Mouse (Mus musculus): ENCODE results near the gene Prdm16. TPM values are rescaled to one million over a fixed set of nuclear protein-coding genes. Genes with fewer than 3 reads are reported as not detected.

Gene Prdm16
- polyA plus RNA-seq, 1 experiment: 6.2 TPM

DNA sequence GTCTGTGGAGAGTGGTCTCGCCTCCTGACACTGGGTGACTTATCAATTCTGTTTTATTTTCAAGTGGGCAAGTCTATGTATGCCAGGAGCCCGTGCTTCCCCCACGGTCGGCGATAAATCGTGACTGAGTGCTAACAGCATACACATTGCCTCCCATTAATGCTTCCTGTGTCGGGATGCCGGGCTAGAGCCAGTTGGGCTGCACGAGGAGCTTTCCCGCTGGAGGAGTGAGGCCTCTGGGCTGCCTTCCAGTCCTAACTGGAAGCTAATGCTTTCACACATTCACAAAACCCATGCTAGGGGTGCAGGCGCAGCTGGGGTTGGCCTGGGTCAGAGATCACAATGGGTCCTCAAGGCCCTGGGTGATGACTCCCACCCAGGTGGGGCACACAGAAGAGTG, 212.0 kb downstream of the Prdm16 start:
- no peak for DNase-seq (ENCODE audit: low spot score)

DNA sequence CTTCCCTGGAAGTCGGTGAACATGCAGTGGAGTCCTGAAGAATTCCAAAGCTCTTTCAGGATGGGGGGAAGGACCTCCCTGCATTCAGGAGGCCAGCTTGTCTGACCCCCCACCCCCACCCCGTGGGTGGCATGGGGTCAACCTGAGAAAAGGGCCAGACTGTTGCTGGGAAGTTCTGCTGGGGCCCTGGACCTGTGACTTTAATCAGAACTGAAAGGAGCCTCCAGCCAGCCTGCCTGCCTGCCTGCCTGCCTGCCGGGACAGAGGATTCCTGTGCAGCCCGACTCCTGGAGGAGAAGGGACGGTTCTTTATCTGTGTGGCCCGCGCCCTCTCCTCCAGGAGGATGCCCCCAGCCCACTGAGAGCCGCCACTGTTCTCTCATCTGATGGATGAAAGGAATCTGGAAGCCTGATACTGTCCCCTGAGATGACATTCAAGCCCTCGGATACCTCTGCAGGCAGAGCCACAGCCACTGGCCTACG, 214.2 kb downstream of the Prdm16 start:
- DNase-seq (ENCODE audit: low spot score): no peak

DNA sequence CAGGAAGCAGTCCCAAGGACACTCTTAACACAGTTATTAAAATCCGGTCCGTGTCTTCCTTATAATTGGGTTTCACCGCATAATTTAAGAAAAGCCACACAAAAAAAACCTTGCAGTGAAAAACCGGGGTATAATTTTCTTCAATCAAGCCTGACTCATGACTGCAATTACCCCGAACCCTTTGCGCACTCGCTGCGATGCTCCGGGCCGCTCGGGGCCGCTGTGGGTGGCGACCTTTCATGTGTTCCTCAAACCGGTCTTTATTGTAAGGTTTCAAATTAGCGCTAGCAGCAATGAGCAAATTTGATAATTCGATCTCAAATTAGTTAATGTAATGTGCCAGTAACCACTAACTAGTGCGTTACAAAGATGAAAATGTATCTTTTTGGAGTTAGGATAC, 215.9 kb downstream of the Prdm16 start:
- DNase-seq (ENCODE audit: low spot score): no peak

DNA sequence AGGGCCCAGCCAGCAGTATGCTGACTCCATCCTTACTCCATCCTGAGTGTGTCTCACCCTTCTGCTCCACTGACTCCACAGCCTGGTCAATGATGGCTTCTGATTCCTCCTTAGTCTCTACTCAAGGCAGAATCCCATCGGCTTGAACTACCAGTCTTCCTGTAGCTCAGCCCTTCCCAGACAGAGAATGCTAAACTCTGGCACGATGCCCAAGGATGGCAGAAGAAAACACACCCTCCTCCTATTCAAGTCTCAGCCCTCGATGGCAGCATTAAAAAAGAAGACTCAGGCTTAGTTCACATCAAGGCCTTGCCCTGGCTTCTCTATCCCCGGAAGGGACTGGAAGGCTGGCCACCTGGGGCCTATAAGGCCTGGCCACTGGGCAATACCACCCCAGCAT, 216.9 kb downstream of the Prdm16 start:
- DNase-seq (ENCODE audit: low spot score): no peak

DNA sequence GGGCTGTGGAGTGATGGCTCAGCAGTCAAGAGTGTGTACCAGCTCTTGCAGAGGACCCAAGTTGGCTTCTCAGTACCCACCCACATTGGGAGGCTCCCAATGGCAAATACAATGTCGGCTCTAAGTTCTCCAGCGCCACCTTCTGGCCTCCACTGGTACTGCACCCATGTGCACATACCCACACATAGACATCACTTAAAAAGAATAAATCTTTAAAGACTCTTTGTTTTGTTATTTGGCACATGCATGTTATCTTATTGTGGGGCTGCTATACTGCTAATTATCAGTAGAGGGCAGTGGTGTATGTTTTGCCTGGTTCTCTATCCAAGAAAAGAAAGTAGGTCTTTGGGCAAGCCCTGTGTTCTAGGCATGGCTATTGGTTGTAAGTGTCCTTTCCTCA, 217.7 kb downstream of the Prdm16 start:
- no peak for DNase-seq (ENCODE audit: low spot score)

DNA sequence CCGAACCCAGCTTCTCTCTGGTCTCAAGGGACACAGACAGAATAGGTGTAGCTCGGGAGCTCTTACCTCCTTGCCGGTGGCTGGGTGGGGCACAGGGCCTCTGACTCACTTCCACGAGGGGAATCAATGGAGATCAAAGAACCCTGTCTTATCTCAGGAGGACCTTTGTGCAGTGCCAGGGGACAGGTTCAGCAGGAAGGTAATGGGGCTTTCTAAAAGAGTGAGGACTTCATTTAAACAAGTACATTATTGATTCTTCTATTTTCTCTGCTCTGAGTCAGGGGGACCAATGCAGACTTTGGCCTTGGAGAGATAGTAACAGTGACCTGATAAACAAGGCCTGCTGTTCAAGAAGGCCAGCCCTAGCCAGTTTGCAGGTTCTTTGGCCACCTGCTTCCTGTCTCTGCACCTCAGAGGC, 218.3 kb downstream of the Prdm16 start:
- DNase-seq (ENCODE audit: low spot score): no peak

DNA sequence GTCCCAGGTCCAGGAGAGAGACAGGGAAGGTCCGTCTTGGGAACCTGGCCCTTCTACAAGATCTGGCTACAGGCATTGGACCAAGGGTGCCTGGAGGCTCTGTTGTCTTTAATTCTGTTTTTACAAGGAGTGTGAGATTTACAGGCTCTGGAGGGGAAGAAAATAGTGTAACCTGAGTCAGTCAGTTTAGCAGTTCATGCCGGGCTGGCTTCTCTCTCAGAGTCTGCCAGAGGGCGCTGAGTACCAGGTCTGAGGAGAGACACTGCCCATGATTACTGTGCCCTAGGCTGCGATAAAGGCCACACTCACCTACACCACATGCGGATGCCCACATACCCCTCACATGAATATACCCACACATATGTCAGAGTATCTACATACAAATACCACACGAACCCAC, 219.9 kb downstream of the Prdm16 start:
- no peak for DNase-seq (ENCODE audit: low spot score)

DNA sequence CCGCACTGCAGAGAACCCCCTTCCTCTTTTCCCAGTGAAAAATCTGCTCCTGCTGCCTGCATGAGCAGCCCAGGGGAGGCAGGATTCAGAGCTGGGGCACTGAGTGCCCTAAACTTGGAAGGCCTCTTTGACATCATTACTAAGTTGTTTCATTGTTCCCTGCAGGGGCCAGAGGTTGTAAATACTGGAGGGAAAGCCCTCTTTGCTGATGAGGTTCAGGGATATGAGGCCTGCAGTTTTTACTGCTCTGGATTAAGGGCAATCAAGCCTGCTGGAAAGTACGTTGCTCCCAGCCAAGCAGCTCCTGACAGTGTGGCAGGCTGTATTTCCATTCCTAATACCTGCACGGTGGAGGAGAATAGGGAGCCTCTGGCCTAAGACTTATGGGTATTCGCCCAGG, 221.8 kb downstream of the Prdm16 start:
- no peak for DNase-seq (ENCODE audit: low spot score)

DNA sequence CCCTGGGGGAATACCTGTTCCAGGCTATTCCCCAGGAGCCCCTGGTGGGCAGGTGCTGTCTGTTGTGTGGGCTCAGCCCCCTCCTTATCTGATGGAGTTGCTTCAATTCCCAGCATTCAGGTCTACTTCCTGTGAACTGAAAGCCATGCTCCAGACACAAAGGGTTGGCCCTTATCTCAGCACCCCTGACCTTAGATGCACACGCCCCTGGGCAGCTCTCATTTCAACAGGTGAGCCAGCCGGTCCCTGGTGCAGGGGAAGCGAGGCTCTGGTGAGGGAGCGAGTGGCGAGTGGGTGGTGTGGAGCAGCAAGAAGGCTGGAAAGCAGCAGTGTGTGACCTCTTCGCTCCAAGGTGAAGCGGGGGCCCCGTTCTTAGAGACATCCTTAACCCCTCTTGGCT, 226.1 kb downstream of the Prdm16 start:
- no peak for DNase-seq (ENCODE audit: low spot score)

DNA sequence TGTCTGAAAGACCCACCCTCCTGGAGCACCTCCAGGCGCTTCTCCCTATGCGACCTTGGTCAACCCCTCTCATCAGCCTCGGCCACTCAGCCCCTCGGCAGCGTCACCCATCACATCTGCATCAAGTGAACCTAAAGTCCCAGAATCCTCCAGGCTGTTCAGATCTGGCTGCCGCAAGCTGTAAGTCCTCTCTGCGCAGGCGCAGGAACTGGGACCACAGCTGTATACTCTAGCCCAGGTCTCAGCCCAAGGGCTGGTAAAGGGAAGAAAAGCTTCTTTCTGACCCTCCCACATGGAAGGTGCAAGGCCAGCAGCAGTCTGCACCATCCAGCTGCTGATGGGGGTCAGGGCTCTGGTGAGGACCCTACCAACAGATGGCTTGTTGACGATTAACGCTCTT, 226.8 kb downstream of the Prdm16 start:
- no peak for DNase-seq (ENCODE audit: low spot score)

DNA sequence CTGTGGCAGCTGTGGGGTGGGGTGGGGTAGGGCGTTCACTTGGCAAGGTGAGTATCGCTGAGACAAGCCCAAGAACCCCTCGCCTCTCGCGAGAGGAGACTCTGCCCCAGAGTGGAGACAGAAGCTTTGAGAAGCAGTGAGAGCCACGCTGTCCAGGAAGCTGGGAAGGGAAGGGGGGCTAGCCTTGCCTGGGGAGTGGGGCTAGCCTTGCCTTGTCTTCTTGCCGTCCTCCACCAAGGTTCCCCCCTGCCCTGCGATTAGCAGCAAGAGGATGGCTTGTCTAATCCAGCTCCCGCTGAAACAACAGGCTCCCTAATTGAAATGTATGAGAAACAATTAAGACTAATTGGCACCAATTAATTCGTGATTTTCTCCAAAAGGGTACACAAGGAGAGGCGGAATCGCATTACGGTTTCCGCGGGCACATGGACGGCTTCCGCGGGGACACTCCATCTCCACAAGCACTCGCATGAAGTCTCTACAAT, 227.4 kb downstream of the Prdm16 start:
- DNase-seq (ENCODE audit: low spot score): no peak

DNA sequence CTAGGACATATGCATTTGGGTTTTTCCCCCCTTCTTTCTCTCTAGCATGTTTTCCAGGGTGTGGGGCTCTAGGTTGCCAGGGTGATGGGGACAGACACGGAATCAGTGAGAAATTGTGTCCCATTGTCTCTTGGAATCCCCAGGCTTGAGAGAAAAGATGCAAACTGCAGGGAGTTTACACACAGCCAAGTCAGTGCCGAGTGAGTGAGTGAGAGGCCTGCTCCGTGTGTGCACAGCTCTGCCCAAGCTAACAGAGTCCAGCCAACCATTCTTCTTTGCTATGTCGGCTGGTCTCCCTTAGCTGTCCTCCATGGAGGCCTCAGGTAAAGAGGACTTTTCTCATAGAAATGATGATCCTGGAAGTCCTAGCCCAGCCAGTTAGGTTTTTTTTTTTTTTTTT, 233.7 kb downstream of the Prdm16 start:
- no peak for DNase-seq (ENCODE audit: low spot score)

DNA sequence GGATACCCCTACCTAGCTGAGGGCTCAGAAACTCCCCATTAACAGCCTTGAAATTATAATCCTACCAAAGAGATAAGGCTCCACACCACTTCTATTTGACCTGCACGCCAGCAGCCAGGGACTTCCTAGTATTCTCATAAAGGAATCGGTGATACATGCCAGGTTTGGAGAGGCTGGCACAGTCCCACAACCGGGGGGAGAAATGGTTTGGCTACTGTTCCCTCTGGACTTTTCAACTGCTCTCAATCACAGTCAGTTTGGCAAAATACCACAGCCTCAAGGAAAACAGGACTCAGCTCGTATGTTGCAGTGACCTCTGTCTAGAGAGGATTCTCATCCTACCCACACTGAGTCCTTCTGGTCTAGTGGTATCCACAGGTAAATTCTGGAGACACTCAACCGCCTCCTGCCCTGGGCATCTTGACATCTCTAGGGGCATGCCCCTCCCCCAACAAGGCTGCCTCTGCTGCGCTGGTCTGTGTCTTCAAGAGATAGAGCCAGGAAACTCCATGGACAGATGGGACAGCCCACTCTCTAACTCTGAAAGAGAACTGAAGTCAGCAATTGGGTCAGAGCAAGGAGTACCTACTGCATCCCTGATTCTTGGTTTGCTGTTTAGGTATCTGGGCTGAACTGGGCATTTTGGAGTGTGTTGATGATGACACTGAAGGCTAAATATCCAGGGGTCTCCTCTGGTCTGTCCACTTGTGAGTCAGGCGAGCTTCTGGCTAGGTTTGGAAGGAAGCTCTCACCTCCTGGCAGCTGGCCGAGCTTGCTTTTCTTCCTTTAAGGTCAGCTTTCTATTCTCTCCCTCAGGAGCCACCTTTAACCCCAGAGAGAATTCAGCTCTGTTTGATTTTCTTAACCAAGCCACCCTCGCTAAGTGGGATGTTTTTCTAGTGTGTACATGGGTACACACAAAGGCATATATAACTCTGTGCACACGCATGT, 234.4 kb downstream of the Prdm16 start:
- DNase-seq (ENCODE audit: low spot score): no peak

DNA sequence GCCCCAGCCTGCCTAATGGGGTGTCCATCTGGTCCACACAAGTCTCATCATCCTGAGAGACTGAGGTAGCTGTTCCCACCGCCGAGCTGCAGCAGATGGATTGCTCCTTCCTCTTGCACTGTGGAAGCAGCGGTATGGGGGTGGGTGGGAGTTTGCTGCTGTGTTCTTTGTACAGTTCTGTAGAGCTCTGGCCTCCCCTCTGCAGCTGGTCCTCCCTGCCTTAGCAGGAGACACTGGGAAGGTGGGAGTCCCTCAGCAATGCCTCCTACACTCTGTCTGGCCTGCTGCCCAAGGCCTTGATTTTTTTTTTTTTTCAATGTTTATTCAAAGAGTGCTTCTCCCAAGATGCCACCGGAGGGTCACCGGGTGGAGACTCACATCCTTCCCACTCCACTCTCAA, 235.3 kb downstream of the Prdm16 start:
- no peak for DNase-seq (ENCODE audit: low spot score)

DNA sequence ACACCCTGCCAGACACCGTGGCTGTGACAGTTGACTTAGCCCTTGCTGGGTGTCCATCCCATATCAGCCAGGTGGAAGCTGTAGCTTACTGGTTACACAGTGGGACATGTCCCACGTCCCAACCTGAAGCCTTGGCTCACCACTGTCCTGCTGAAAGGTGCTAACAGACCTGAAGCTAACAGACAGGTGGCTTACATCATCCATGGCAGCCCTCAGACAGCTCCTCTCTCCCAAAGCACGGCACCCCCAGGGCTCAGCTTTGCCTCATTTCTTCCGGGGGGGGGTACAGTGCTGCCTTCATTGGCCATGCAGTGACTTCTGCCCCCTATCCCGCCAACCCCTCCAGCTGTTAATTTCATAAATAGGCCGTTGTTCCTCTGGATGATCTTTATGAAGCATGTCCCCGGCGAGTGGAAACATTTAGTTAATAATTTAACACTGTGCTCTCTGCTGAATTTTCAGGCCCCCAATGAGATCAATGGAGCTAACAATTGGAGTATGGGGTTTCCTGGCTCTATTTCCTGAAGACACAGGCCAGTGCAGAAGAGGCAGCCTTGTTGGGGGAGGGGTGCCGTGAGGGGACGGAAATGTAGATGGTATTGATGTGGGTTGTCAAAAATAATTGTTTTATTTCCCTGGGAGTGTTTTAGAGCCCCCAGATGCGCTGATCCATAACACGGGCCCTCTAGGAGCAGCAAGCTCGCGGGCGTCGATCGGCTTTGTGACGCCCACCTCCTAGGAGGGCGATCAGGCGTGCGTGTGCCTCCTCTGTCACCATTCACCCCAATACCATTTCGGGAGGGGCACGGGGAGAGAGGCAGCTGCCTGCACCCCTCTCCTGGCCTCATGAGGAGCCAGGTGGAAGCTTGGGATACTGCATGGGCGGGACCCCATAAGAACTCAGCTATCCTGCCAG, 236.2 kb downstream of the Prdm16 start:
- no peak for DNase-seq (ENCODE audit: low spot score)

DNA sequence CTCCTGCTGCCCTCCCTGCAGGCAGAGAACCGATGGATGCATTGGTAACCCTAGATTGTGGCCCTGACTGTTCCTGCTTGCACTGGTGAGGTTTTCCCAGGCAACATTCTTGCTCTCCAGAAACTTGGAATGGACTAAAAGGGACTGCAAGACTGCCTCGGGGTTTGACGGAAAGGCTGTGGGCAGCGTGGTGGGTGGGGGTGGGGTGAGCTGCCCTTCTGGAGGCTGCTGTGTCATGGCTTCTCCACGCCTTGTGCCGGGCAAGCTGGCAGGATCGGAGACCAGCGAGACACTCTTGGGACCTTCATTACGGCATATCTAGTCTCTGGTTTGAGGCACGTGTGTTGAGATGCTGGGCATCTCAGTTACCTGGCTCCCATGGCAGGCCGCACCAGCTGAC, 237.0 kb downstream of the Prdm16 start:
- no peak for DNase-seq (ENCODE audit: low spot score)

DNA sequence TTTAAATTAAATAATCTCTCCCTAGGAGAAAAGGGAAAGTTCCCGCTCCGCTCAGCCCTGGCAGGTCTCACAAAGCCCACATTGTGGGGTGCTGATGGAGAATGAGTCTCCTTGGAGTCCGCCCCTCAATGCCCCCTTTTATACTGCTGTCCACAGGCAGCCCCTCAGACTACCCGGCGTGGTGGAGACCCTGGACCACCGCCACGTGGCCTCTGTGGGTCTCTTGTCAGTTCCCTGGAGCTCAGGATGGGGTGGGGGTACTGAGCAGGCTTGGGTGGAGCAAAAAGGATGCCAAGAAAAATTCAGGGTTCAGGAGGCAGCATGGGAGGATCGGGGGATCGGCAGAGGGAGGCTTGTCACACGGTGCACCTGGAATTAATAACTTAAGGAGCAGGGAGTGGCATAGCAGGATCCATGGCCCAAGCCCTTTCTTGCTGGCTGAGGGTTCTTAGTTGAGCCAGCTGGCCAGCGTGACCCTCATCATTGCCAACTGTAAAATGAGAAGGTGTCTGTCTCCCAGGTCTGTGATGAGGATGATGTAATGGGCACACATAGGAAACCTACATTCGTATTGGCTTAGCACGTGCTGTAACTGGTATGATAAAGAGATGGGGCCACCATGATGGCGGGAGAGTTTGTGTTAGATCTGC, 239.9 kb downstream of the Prdm16 start:
- no peak for DNase-seq (ENCODE audit: low spot score)

DNA sequence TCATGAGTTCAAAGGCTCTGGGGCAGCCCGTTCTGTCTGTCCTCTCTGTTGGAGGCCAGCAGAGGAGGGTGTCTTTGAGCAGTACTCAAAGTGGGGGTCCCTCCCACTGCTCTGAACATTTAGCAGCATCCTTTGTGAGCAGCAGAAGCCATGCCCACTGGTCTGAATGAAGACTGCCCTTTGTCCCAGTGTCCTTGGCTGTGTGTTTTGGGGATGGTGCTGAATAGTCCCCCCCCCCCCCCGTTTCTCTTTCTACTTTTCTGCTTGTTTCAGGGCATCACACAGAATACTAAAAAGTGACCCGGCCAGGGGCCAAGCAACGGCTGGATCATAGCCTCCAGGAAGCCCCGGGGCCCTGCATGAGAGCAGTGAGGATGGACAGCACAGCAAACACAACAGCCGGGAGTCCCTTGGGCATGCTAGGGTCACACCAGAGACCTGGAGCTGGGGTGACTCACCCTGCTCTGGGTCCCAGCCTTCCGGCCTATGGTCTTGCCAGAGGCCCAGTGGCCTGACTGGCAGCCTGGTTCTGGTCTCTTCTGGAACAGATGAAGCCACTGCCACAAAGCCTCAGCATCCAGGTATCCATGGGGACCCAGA, 242.4 kb downstream of the Prdm16 start:
- DNase-seq (ENCODE audit: low spot score): no peak

DNA sequence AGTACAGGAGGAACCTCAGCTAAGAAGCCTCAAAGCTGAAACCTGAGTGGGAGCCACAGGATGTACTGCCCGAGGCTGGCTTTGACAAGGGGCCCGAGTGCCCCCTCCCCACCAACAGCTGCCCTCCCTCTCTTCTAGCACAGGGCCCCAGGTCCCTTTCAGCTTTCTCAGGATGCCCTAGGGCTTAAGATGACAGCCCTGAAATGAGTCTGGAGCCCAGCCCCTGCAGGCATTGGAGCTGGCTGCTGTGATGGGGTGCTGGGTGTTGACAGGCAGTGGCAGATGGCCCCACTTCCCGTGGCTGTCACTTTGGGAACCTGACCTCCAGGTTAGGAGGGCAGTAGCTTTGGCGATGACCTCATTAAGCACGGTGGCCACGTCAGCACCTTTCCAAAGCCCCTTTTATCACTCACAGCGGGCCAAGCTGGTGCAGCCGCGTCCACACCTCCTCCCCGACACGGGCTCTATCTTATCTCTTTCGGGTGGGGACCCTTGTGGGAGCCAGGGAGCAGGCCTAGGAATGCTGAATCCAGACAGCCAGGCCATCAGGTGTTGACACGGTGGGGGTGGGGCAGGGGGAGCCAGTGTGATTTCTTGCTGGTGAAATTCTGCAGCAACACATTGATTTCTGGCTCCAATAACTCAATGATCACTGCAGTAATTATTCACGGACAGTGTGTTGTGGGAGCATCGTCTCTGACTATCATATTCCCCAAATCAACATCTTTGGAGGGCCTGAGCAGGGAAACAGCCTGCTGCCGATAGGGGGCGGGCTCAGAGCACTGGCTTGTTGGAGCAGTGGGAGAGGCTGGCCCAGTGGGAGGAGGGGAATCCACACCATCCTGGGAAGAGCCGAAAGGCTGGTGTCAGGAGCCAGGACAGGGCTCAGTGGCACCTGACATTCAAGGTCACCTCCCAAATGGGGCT, 243.2 kb downstream of the Prdm16 start:
- DNase-seq (ENCODE audit: low spot score): no peak

DNA sequence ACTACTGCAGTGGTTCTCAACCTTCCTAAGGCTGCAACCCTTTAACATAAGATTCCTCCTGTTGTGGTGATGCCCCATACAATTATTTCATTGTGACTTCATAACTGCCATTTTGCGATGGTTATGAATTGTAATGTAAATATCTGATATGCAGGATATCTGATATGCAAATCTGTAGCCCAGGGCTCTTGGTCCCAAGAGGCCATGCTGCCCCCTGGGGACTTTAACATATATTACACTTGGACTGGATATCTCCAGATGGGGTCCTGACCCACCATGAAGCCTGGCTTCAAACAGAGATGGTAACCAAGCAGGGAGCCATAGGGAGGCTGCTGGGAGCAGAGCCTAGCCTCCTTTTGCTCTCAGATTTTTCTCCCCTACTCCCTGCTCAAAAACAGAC, 244.0 kb downstream of the Prdm16 start:
- no peak for DNase-seq (ENCODE audit: low spot score)
